ENCODE assay signal across 8 mouse cellular contexts in the genomic region with DNA sequence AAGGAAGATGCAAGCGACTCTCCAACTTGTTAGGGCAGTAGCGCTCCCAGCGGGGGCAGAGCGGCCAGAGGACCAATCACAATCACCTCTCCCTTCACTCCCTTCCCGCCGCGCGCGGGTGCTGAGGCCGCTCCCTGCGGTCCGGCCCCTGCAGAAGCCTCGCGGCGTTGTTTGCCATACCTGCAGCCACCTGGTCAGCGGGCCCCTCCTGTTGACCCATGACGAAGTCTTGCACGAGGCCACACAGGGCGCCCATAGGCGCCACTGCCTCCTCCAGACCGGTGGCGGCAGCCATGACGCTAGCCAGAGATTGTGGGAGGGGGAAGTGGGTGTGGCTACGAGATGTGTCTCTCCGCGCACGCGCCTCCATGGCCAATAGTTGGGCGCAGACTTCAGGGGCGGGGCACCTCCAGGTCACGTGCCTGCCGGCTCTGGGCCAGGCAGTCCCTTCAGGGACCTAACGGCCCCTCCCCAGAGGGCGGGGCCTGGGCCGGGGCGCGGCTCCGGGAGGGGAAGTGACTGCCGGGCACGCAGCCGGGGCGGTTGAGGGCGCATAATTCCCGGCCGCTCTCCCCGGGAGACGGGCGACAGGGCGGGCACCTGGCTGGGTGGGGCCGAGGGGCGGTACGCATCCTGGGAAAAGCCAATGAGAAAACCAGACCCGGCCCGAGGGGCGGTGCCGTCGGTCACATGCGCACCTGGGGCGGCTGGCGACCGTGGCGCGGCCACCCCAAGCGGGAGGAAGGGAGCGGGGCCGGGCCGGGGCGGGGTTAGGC. TPM values are rescaled to one million over a fixed set of nuclear protein-coding genes. Genes with fewer than 3 reads are reported as not detected.
A peak's percentile ranks its signal among the peaks of the same experiment; 100 is the strongest.
DNase-seq lines count a peak whose midpoint lies in the region; ATAC-seq lines count a peak whose summit lies in the region.

Gene Mms19, minus strand, starts transcription at position 339 of the 776 bp plus-strand sequence.

- peak; percentile 97 for ATAC-seq in hindbrain, embryonic 12.5 days (ENCODE audit: low FRiP score)

- H3K27ac ChIP-seq in hindbrain, embryonic 12.5 days, result peak within 1 kb of the TSS; percentile 83

- H3K4me2 ChIP-seq in hindbrain, embryonic 12.5 days (replicated peaks), result peak within 1 kb of the TSS; percentile 99

- H3K9me3 ChIP-seq in hindbrain, embryonic 12.5 days (replicated peaks), result no peaks in the 10 kb centered on the region

- under 1% methylated on average over 59 of the region's 68 CpGs for WGBS in hindbrain, embryonic 12.5 days

- H3K9ac ChIP-seq in hindbrain, embryonic 12.5 days, result peak within 1 kb of the TSS; percentile 74

- peak; percentile 100 for DNase-seq in Muller cell, postnatal 12 days (ENCODE audit: inconsistent ontology term)
- peak; percentile 99 for DNase-seq in cerebellum, adult 9-11 months
- DNase-seq in frontal cortex, postnatal 10 days (ENCODE audit: low spot score in 2 of 2), result peak; percentile 99
- DNase-seq in layer of hippocampus, postnatal 14 days (ENCODE audit: low spot score in 2 of 2), result peak; percentile 99
- DNase-seq in lung, postnatal 14 days, result peak; percentile 99
- DNase-seq in retina, adult 2 months (ENCODE audit: low read depth, low spot score), result peak; percentile 98
- peak; percentile 98 to 100 for DNase-seq in thymus, postnatal 36 days

- no peaks in the 10 kb centered on the region for H3K36me3 ChIP-seq in hindbrain, embryonic 12.5 days

- H3K4me3 ChIP-seq in hindbrain, embryonic 12.5 days, result peak within 1 kb of the TSS; percentile 83

- peaks cover 15% of the 10 kb centered on the region for H3K27me3 ChIP-seq in hindbrain, embryonic 12.5 days

- H3K4me1 ChIP-seq in hindbrain, embryonic 12.5 days, result peaks cover 20% of the 10 kb centered on the region

RNA-seq across cellular contexts. Expression of gene Mms19, which starts in this region (rescaled TPM):
- 33.1 and 39.0 TPM in 2 replicates for polyA plus RNA-seq in hindbrain, embryonic 12.5 days (2016; fragmentation: Nextera tagmentation; extraction: Ambion mirVana)
- total RNA-seq in layer of hippocampus, postnatal 14 days (2021), result 10 to 100 TPM; 29.2 to 37.6 TPM

Comparison
In these comparisons a context has a peak if more than half of its experiments do, and no peak if none do; other contexts are left out.
1. Peak in every context shown above with its lines: DNase-seq, ATAC-seq, H3K4me3 ChIP-seq and H3K27ac ChIP-seq.